23 mouse cellular contexts compared by ENCODE assay signal in the genomic region with DNA sequence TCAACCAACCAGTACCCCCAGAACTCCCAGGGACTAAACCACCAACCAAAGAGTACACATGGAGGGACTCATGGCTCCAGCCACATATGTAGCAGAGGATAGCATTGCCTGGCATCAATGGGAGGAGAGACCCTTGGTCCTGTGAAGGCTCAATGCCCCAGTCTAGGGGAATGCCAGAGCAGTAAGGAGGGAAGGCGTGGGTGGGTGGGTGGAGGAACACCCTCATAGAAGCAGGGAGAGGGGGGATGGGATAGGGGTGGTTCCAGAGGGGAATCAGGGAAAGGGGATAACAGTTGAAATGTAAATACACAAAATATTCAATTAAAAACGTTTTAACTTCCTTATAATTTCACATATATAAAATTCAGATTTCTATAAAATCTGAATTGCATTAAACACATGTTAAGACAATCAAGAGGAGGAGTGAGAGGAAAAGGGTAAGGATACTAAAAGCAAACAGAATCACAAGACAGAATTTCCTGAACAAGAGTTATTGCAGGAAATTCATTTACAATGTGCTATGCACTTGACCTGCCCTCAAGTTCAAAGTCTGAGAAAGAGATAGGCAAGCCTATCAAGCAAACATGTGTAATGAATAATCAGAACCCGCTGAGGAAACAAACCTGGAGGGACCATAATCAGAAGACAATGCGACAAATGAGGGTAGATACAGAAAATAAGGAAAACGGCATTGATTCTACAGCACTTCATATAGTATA.
A peak's percentile ranks its signal among the peaks of the same experiment; 100 is the strongest.
DNase-seq lines count a peak whose midpoint lies in the region; ATAC-seq and TF ChIP-seq lines count a peak whose summit lies in the region.
"Had no signal": no experiment of that assay in that cellular context is flagged by ENCODE, and none has a peak within 500 bp of the region (broad histone marks: within the 10 kb centered on the region; RNA-seq: fewer than 3 reads in every experiment).

No protein-coding gene starts in this region.

- DNase-seq in kidney, adult 9 months: peak; percentile 2
- no peak for DNase-seq in kidney, adult 18-20 months
- no peak for DNase-seq in neural tube, embryonic 10.5 days (ENCODE audit: extremely low spot score, low spot score)
- DNase-seq: adrenal gland, adult 2 months; adrenal gland, postnatal 14 days; cerebellum, adult 11 months; cerebellum, adult 2 months; cerebellum, adult 9-11 months; cerebellum, postnatal 25 days; gastrocnemius, postnatal 10 days; gastrocnemius, postnatal 36 days; heart, postnatal 36 days had no signal

- H3K4me2 ChIP-seq in intestine, embryonic 15.5 days (replicated peaks): no peak overlapping the region
- H3K4me2 ChIP-seq in intestine, postnatal 0 days (replicated peaks; ENCODE audit: low read depth): no peak overlapping the region
- H3K4me2 ChIP-seq in forebrain, embryonic 13.5 days: no peak overlapping the region
- H3K4me2 ChIP-seq: embryonic facial prominence, embryonic 12.5 days; embryonic facial prominence, embryonic 15.5 days; forebrain, embryonic 15.5 days; heart, embryonic 11.5 days; hindbrain, embryonic 13.5 days had no signal

- H3K27me3 ChIP-seq in intestine, embryonic 15.5 days (replicated peaks): no peaks in the 10 kb centered on the region
- no peaks in the 10 kb centered on the region for H3K27me3 ChIP-seq in intestine, postnatal 0 days (replicated peaks; ENCODE audit: control insufficient read depth, insufficient read depth, low read length)
- no peaks in the 10 kb centered on the region for H3K27me3 ChIP-seq in forebrain, embryonic 13.5 days
- H3K27me3 ChIP-seq: embryonic facial prominence, embryonic 12.5 days; embryonic facial prominence, embryonic 15.5 days; forebrain, embryonic 15.5 days; hindbrain, embryonic 13.5 days had no signal

- 51% methylated on average over 5 of the region's 5 CpGs for WGBS in intestine, embryonic 15.5 days
- WGBS in intestine, postnatal 0 days: 31% methylated on average over 5 of the region's 5 CpGs
- WGBS in forebrain, embryonic 13.5 days: 85% methylated on average over 5 of the region's 5 CpGs

- H3K4me1 ChIP-seq in intestine, embryonic 15.5 days (replicated peaks): no peaks in the 10 kb centered on the region
- H3K4me1 ChIP-seq in intestine, postnatal 0 days (replicated peaks; ENCODE audit: control insufficient read depth, insufficient read depth, low read length): 0 out of 2 replicates have a peak, but pooled peaks cover 3% of the 10 kb centered on the region
- H3K4me1 ChIP-seq in forebrain, embryonic 13.5 days: no peaks in the 10 kb centered on the region
- H3K4me1 ChIP-seq: embryonic facial prominence, embryonic 12.5 days; embryonic facial prominence, embryonic 15.5 days; hindbrain, embryonic 10.5 days; hindbrain, embryonic 13.5 days had no signal

- peak; percentile 94 for ATAC-seq in intestine, embryonic 15.5 days
- ATAC-seq in intestine, postnatal 0 days: peak; percentile 95
- no peak for ATAC-seq in forebrain, embryonic 13.5 days
- ATAC-seq: CD4-positive, CD25-positive, alpha-beta regulatory T cell, adult 4 months; forebrain, embryonic 15.5 days; hindbrain, embryonic 16.5 days had no signal

- no peaks in the 10 kb centered on the region for H3K36me3 ChIP-seq in intestine, embryonic 15.5 days
- no peaks in the 10 kb centered on the region for H3K36me3 ChIP-seq in intestine, postnatal 0 days (ENCODE audit: control insufficient read depth, insufficient read depth)
- H3K36me3 ChIP-seq in forebrain, embryonic 13.5 days (ENCODE audit: poor library complexity, severe bottlenecking): no peaks in the 10 kb centered on the region
- H3K36me3 ChIP-seq: embryonic facial prominence, embryonic 12.5 days; embryonic facial prominence, embryonic 15.5 days; forebrain, embryonic 15.5 days; hindbrain, embryonic 10.5 days; hindbrain, embryonic 13.5 days had no signal

- H3K27ac ChIP-seq in intestine, embryonic 15.5 days: no peak overlapping the region
- H3K27ac ChIP-seq in intestine, postnatal 0 days (ENCODE audit: low read depth, low read length): no peak overlapping the region
- H3K27ac ChIP-seq in forebrain, embryonic 13.5 days: no peak overlapping the region
- H3K27ac ChIP-seq: embryonic facial prominence, embryonic 12.5 days; embryonic facial prominence, embryonic 15.5 days; forebrain, embryonic 15.5 days; hindbrain, embryonic 10.5 days; hindbrain, embryonic 13.5 days had no signal

- H3K9me3 ChIP-seq in intestine, embryonic 15.5 days: no peaks in the 10 kb centered on the region
- no peaks in the 10 kb centered on the region for H3K9me3 ChIP-seq in intestine, postnatal 0 days (ENCODE audit: control insufficient read depth)
- no peaks in the 10 kb centered on the region for H3K9me3 ChIP-seq in forebrain, embryonic 13.5 days (replicated peaks)
- H3K9me3 ChIP-seq: embryonic facial prominence, embryonic 12.5 days; embryonic facial prominence, embryonic 15.5 days; forebrain, embryonic 15.5 days; hindbrain, embryonic 10.5 days; hindbrain, embryonic 13.5 days had no signal

- H3K9ac ChIP-seq in intestine, embryonic 15.5 days: no peak overlapping the region
- H3K9ac ChIP-seq in intestine, postnatal 0 days (ENCODE audit: low read depth, low read length): no peak overlapping the region
- no peak overlapping the region for H3K9ac ChIP-seq in forebrain, embryonic 13.5 days
- H3K9ac ChIP-seq: embryonic facial prominence, embryonic 12.5 days; embryonic facial prominence, embryonic 15.5 days; forebrain, embryonic 15.5 days; hindbrain, embryonic 13.5 days had no signal

- no peak overlapping the region for H3K4me3 ChIP-seq in intestine, embryonic 15.5 days (replicated peaks)
- no peak overlapping the region for H3K4me3 ChIP-seq in intestine, postnatal 0 days (ENCODE audit: low read depth, low read length)
- no peak overlapping the region for H3K4me3 ChIP-seq in forebrain, embryonic 13.5 days
- H3K4me3 ChIP-seq: embryonic facial prominence, embryonic 12.5 days; embryonic facial prominence, embryonic 15.5 days; forebrain, embryonic 15.5 days; hindbrain, embryonic 10.5 days; hindbrain, embryonic 13.5 days had no signal

- no peak for TF ChIP-seq CTCF in intestine, postnatal 0 days (IDR thresholded peaks at IDR 0.05; ENCODE audit: low read depth)
